Mouse (Mus musculus) cerebellum, adult 2 months (tissue): ENCODE results near the gene Olfr301. TPM values are rescaled to one million over a fixed set of nuclear protein-coding genes. Genes with fewer than 3 reads are reported as not detected.

ENCODE experiments used
- DNase-seq, 2 experiments: peaks; one replicate each; pipeline ENCODE4 v3.0.0; 2021
- H3K27ac ChIP-seq: fragments of 200-500 bp; 2 replicates; pipeline ENCODE4 v1.5.1; 2012; ENCODE audit warnings: low read length, control low read depth, inconsistent platforms; ENCODE audit not compliant: insufficient read depth
- H3K27me3 ChIP-seq: fragments of 200-500 bp; 2 replicates; pipeline ENCODE4 v1.6.1; 2012; ENCODE audit warnings: inconsistent platforms, mild to moderate bottlenecking, low read length, moderate library complexity; ENCODE audit not compliant: control insufficient read depth, insufficient read depth
- H3K4me1 ChIP-seq: fragments of 200-500 bp; 2 replicates; pipeline ENCODE4 v1.6.1; 2011; ENCODE audit warnings: low read length; ENCODE audit not compliant: control insufficient read depth, insufficient read depth
- H3K4me3 ChIP-seq: fragments of 200-500 bp; replicated peaks from 2 replicates; pipeline ENCODE3; 2011; ENCODE audit warnings: mild to moderate bottlenecking, low read depth, low read length, control low read depth; ENCODE audit not compliant: insufficient read depth
- CTCF ChIP-seq: fragments of 200-500 bp; IDR thresholded peaks from 2 replicates; pipeline ENCODE4 v1.5.1; 2011; ENCODE audit warnings: low read depth, mild to moderate bottlenecking, control low read depth, low read length, moderate library complexity, borderline replicate concordance; ENCODE audit not compliant: insufficient read depth
- POLR2A ChIP-seq: fragments of 200-500 bp; IDR thresholded peaks from 2 replicates; pipeline ENCODE4 v1.6.1; 2011; ENCODE audit warnings: low read length, control low read depth, borderline replicate concordance; ENCODE audit not compliant: insufficient read depth
- WGBS: fragments of 180-500 bp; shearing (Covaris S2); methylation state at CpG from one replicate; pipeline ENCODE4 v1.1.7; 2018; 5-methylcytosine and 5-hydroxymethylcytosine counted together
- polyA plus RNA-seq: library from polyadenylated mRNA; depleted of rRNA; stranded (reverse); fragments of >200 nt; gene quantifications from 2 replicates; pipeline ENCODE4 v1.2.3, GENCODE M21; 2012; rRNA removed

The Olfr301 gene
- not detected in 2 replicates for polyA plus RNA-seq

GRCm38 (mm10) chr7:86403546-86403945 is at the start of gene Olfr301:
Gene Olfr301 (plus strand): TSS chr7:86403846.
- H3K27ac ChIP-seq = no peak within 1 kb of the TSS
- DNase-seq = no peak
- 80% methylated on average over 2 of the region's 2 CpGs for WGBS
- H3K4me1 ChIP-seq = no peaks in the 10 kb centered on the region
- no peaks in the 10 kb centered on the region for H3K27me3 ChIP-seq
- no peak within 1 kb of the TSS for H3K4me3 ChIP-seq
- no peak for TF ChIP-seq POLR2A
- TF ChIP-seq CTCF = no peak

GRCm38 (mm10) chr7:86366828-86367227 is 36.8 kb upstream of the Olfr301 start, which contains the start of gene Olfr305:
Gene Olfr305 (minus strand): TSS chr7:86366928.
- Histone ChIP-seq H3K27me3 (no peaks in the 10 kb centered on the region), H3K4me3 (no peak within 1 kb of the TSS), H3K4me1 (no peaks in the 10 kb centered on the region), H3K27ac (no peak within 1 kb of the TSS)
- no peak for TF ChIP-seq POLR2A
- no peak for TF ChIP-seq CTCF
- DNase-seq = no peak
- 82% methylated on average over 1 of the region's 1 CpGs for WGBS

- 70% methylated on average over 3 of the region's 3 CpGs for WGBS
- DNase-seq = no peak
- H3K4me3 ChIP-seq = no peak overlapping the region
- H3K4me1 ChIP-seq = no peaks in the 10 kb centered on the region
- no peak overlapping the region for H3K27ac ChIP-seq
- no peaks in the 10 kb centered on the region for H3K27me3 ChIP-seq
- TF ChIP-seq CTCF = no peak
- no peak for TF ChIP-seq POLR2A
Observed at GRCm38 (mm10) chr7:86385769-86386168, 17.9 kb upstream of the Olfr301 start.

- TF ChIP-seq POLR2A (no peak), CTCF (no peak)
- WGBS = 41% methylated on average over 1 of the region's 1 CpGs
- Histone ChIP-seq H3K27me3 (no peaks in the 10 kb centered on the region), H3K4me3 (no peak within 1 kb of the TSS), H3K27ac (no peak within 1 kb of the TSS), H3K4me1 (no peaks in the 10 kb centered on the region)
- no peak for DNase-seq
Observed at GRCm38 (mm10) chr7:86386558-86386957, 17.1 kb upstream of the Olfr301 start, which contains the start of gene Olfr304. Gene Olfr304 (minus strand): TSS chr7:86386658.

- Histone ChIP-seq H3K27me3 (no peaks in the 10 kb centered on the region), H3K4me3 (no peak within 1 kb of the TSS), H3K27ac (no peak within 1 kb of the TSS), H3K4me1 (no peaks in the 10 kb centered on the region)
- TF ChIP-seq CTCF = no peak
- TF ChIP-seq POLR2A = no peak
- no peak for DNase-seq
Observed at GRCm38 (mm10) chr7:86397689-86398088, 6.0 kb upstream of the Olfr301 start, which contains the start of gene Olfr303. Gene Olfr303 (minus strand): TSS chr7:86397789.

GRCm38 (mm10) chr7:86459621-86460020 is 56.0 kb downstream of the Olfr301 start, which contains the start of gene Olfr299:
Gene Olfr299 (plus strand): TSS chr7:86459921.
- no peak for TF ChIP-seq POLR2A
- TF ChIP-seq CTCF = no peak
- 83% methylated on average over 1 of the region's 1 CpGs for WGBS
- no peak for DNase-seq
- no peaks in the 10 kb centered on the region for H3K27me3 ChIP-seq
- no peaks in the 10 kb centered on the region for H3K4me1 ChIP-seq
- no peak within 1 kb of the TSS for H3K27ac ChIP-seq
- H3K4me3 ChIP-seq = no peak within 1 kb of the TSS

Other genes with a start within 250 kb of the Olfr301 start
- gene Vmn2r75, start 232.1 kb upstream of the Olfr301 start, polyA plus RNA-seq = not detected in 2 replicates
- gene Vmn2r76, start 157.5 kb upstream of the Olfr301 start, polyA plus RNA-seq = not detected in 2 replicates
- gene Olfr310, start 126.7 kb upstream of the Olfr301 start, polyA plus RNA-seq = not detected in 2 replicates
- gene Olfr309, start 90.1 kb upstream of the Olfr301 start, polyA plus RNA-seq = not detected in 2 replicates
- gene Olfr308, start 78.2 kb upstream of the Olfr301 start, polyA plus RNA-seq = not detected in 2 replicates
- not detected in 2 replicates for gene Olfr307, start 66.3 kb upstream of the Olfr301 start, polyA plus RNA-seq
- not detected in 2 replicates for gene Olfr305, start 36.9 kb upstream of the Olfr301 start, polyA plus RNA-seq
- not detected in 2 replicates for gene Olfr304, start 17.2 kb upstream of the Olfr301 start, polyA plus RNA-seq
- not detected in 2 replicates for gene Olfr303, start 6.1 kb upstream of the Olfr301 start, polyA plus RNA-seq
- not detected in 2 replicates for gene Olfr299, start 56.1 kb downstream of the Olfr301 start, polyA plus RNA-seq
- not detected in 2 replicates for gene Olfr298, start 88.6 kb downstream of the Olfr301 start, polyA plus RNA-seq
- not detected in 2 replicates for gene Olfr297, start 116.1 kb downstream of the Olfr301 start, polyA plus RNA-seq
- gene Olfr295, start 180.0 kb downstream of the Olfr301 start, polyA plus RNA-seq = not detected in 2 replicates
- gene Olfr294, start 212.8 kb downstream of the Olfr301 start, polyA plus RNA-seq = not detected in 2 replicates
- not detected in 2 replicates for gene Olfr293, start 245.2 kb downstream of the Olfr301 start, polyA plus RNA-seq